Mouse (Mus musculus) bone marrow macrophage, adult 2 months (primary cell): ENCODE measurements at regions not wholly inside any gene's neighbourhood (a gene's known extent, or its start where the extent isn't known, plus 50 kb on each side); places are given as distances from the start of the nearest gene placed in this dataset.

Source experiments
- CTCF ChIP-seq: IDR thresholded peaks from 2 replicates; pipeline ENCODE4 v1.5.1; 2012; ENCODE audit warnings: low read depth, mild to moderate bottlenecking, low read length, moderate library complexity
- POLR2A ChIP-seq: IDR thresholded peaks from 2 replicates; pipeline ENCODE4 v1.6.1; 2012; ENCODE audit warnings: mild to moderate bottlenecking, low read depth, low read length, borderline replicate concordance

- no peak for TF ChIP-seq CTCF
- no peak for TF ChIP-seq POLR2A
These were observed 222.8 kb downstream of the Gja1 start for GRCm38 (mm10) chr10:56599923-56600322.
